ENCODE assay signal across 9 mouse cellular contexts in genomic region chr5:24578109-24578963, GRCm38 (mm10). TPM values are rescaled to one million over a fixed set of nuclear protein-coding genes. Genes with fewer than 3 reads are reported as not detected.
DNase-seq lines count a peak whose midpoint lies in the region; ATAC-seq and TF ChIP-seq lines count a peak whose summit lies in the region.
"Had no signal": no experiment of that assay in that cellular context is flagged by ENCODE, and none has a peak within 500 bp of the region (broad histone marks: within the 10 kb centered on the region; RNA-seq: fewer than 3 reads in every experiment).

No protein-coding gene starts in this region.

- no peak for TF ChIP-seq CTCF in spleen, adult 2 months (IDR thresholded peaks at IDR 0.05; ENCODE audit: extremely low read depth, insufficient read depth, insufficient read length, insufficient replicate concordance)

- H3K4me3 ChIP-seq in spleen, adult 2 months (ENCODE audit: extremely low read depth, insufficient read depth, insufficient read length), result peak overlapping the region; percentile 68; the same call in 1 of the 2 replicates
- peak overlapping the region; percentile 75 for H3K4me3 ChIP-seq in liver, embryonic 12.5 days

- peak overlapping the region; percentile 89 for H3K4me2 ChIP-seq in liver, embryonic 12.5 days

- no peaks in the 10 kb centered on the region for H3K27me3 ChIP-seq in spleen, adult 2 months (ENCODE audit: control insufficient read depth, insufficient read depth, low read length)
- no peaks in the 10 kb centered on the region for H3K27me3 ChIP-seq in liver, embryonic 12.5 days (replicated peaks)

- WGBS in spleen, adult 2 months, result 20% methylated on average over 6 of the region's 6 CpGs
- 36% methylated on average over 6 of the region's 6 CpGs for WGBS in liver, embryonic 12.5 days (ENCODE audit: insufficient replicate concordance)

- intact Hi-C loops in left cerebral cortex, postnatal 14 days (cut with DNase I), result no loop called here

- no peaks in the 10 kb centered on the region for H3K9me3 ChIP-seq in liver, embryonic 12.5 days (replicated peaks)

- TF ChIP-seq POLR2A in spleen, adult 2 months (IDR thresholded peaks at IDR 0.05; ENCODE audit: low read depth, low read length), result no peak

- H3K4me1 ChIP-seq in spleen, adult 2 months (ENCODE audit: control insufficient read depth, insufficient read depth, insufficient read length), result peaks cover 2% of the 10 kb centered on the region; the same call in 1 of the 2 replicates
- peaks cover 22% of the 10 kb centered on the region for H3K4me1 ChIP-seq in liver, embryonic 12.5 days

- ATAC-seq in liver, embryonic 12.5 days, result no peak
- no peak for ATAC-seq in CD4-positive, CD25-positive, alpha-beta regulatory T cell, adult 4 months

- peak; percentile 51 for DNase-seq in cerebellum, adult 9-10 months
- DNase-seq in cerebellum, postnatal 25 days, result no peak
- no peak for DNase-seq in spleen, adult 2 months (ENCODE audit: low read depth in 1 of 2, low spot score in 2 of 2)
- DNase-seq in spleen, postnatal 4 days (ENCODE audit: low spot score in 2 of 2), result no peak
- no peak for DNase-seq in left cerebral cortex, postnatal 14 days (ENCODE audit: low spot score in 2 of 2)
- no peak for DNase-seq in layer of hippocampus, adult 11-12 months (ENCODE audit: low spot score)

- peak overlapping the region; percentile 77 for H3K9ac ChIP-seq in liver, embryonic 12.5 days

- peak overlapping the region; percentile 81; the same call in 1 of the 2 replicates for H3K27ac ChIP-seq in spleen, adult 2 months (ENCODE audit: insufficient read depth, low read length)
- peak overlapping the region; percentile 83 for H3K27ac ChIP-seq in liver, embryonic 12.5 days

- H3K36me3 ChIP-seq in spleen, adult 2 months (ENCODE audit: control insufficient read depth, insufficient read depth, low read length), result peaks cover 11% of the 10 kb centered on the region
- H3K36me3 ChIP-seq in liver, embryonic 12.5 days, result peaks cover 25% of the 10 kb centered on the region

RNA-seq across cellular contexts. Expression of gene Abcf2, which starts 1.1 kb away (rescaled TPM):
- polyA plus RNA-seq in spleen, adult 2 months (2012; rRNA removed), result 30.6 and 43.3 TPM in 2 replicates
- 93.7 and 95.9 TPM in 2 replicates for polyA plus RNA-seq in liver, embryonic 12.5 days (2016; fragmentation: Nextera tagmentation; extraction: Ambion mirVana)
- polyA plus RNA-seq in CD4-positive, CD25-positive, alpha-beta regulatory T cell, adult 4 months (2017; shearing (Covaris generic)), result 10 to 100 TPM; 62.1 to 87.7 TPM
- 10 to 100 TPM; 62.0 to 64.8 TPM for total RNA-seq in left cerebral cortex, postnatal 14 days (2021)

RNA-seq across cellular contexts. Expression of gene Chpf2, which starts 8.2 kb away (rescaled TPM):
- polyA plus RNA-seq in spleen, adult 2 months (2012; rRNA removed), result 30.0 and 38.9 TPM in 2 replicates
- 16.6 and 17.6 TPM in 2 replicates for polyA plus RNA-seq in liver, embryonic 12.5 days (2016; fragmentation: Nextera tagmentation; extraction: Ambion mirVana)
- polyA plus RNA-seq in CD4-positive, CD25-positive, alpha-beta regulatory T cell, adult 4 months (2017; shearing (Covaris generic)), result 10 to 100 TPM in 1 of 2 experiments, 1 to 10 TPM in 1; 9.3 to 15.6 TPM
- total RNA-seq in left cerebral cortex, postnatal 14 days (2021), result 10 to 100 TPM; 65.1 to 73.8 TPM

RNA-seq across cellular contexts. Expression of gene 4931409K22Rik, which starts 21.7 kb away (rescaled TPM):
- polyA plus RNA-seq in spleen, adult 2 months (2012; rRNA removed), result not detected in 2 replicates
- 0.05 TPM in 1 of 2 replicates, not detected in the other for polyA plus RNA-seq in liver, embryonic 12.5 days (2016; fragmentation: Nextera tagmentation; extraction: Ambion mirVana)
- polyA plus RNA-seq in CD4-positive, CD25-positive, alpha-beta regulatory T cell, adult 4 months (2017; shearing (Covaris generic)), result not detected
- total RNA-seq in left cerebral cortex, postnatal 14 days (2021), result under 1 TPM in 1 of 2 experiments, not detected in 1; 0.13 TPM
- polyA plus RNA-seq: cerebellum, adult 2 months had no signal

RNA-seq across cellular contexts. Expression of gene Asb10, which starts 37.6 kb away (rescaled TPM):
- polyA plus RNA-seq in spleen, adult 2 months (2012; rRNA removed), result 0.07 and 0.08 TPM in 2 replicates
- polyA plus RNA-seq in liver, embryonic 12.5 days (2016; fragmentation: Nextera tagmentation; extraction: Ambion mirVana), result 0.11 TPM in 1 of 2 replicates, not detected in the other
- polyA plus RNA-seq in CD4-positive, CD25-positive, alpha-beta regulatory T cell, adult 4 months (2017; shearing (Covaris generic)), result not detected
- total RNA-seq in left cerebral cortex, postnatal 14 days (2021), result under 1 TPM; 0.15 to 0.30 TPM

RNA-seq across cellular contexts. Expression of gene Smarcd3, which starts 45.9 kb away (rescaled TPM):
- 2.5 and 3.4 TPM in 2 replicates for polyA plus RNA-seq in spleen, adult 2 months (2012; rRNA removed)
- 5.8 and 8.3 TPM in 2 replicates for polyA plus RNA-seq in liver, embryonic 12.5 days (2016; fragmentation: Nextera tagmentation; extraction: Ambion mirVana)
- polyA plus RNA-seq in CD4-positive, CD25-positive, alpha-beta regulatory T cell, adult 4 months (2017; shearing (Covaris generic)), result under 1 TPM; 0.48 to 0.61 TPM
- 100 to 1,000 TPM; 102 to 110 TPM for total RNA-seq in left cerebral cortex, postnatal 14 days (2021)
